Mouse (Mus musculus): ENCODE results near the gene Gm45799. TPM values are rescaled to one million over a fixed set of nuclear protein-coding genes. Genes with fewer than 3 reads are reported as not detected.

Gm45799 gene
- total RNA-seq, 2 experiments from 2014 or later: 0.64 to 3.4 TPM

DNA sequence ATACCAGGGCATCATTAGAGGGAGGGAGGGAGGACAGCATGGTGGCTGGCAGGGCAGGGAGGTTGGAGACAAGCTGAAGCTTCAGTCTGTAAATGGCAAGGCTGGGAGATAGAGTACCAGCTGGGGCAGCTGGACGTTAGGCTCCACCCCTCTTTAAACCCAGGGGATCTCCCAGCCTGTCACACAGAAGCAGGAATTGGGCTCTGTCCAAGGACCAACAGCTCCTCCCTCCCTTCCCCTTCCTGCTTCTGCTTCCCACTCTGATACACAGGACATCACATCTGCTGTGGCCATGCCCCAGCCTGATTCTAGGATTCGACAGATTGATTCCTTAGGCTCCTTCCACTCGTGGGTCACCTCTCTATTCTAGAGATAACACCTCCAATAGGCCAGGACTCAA, 11.7 kb upstream of the Gm45799 start:
- peak overlapping the region; percentile 76 for H3K27ac ChIP-seq

DNA sequence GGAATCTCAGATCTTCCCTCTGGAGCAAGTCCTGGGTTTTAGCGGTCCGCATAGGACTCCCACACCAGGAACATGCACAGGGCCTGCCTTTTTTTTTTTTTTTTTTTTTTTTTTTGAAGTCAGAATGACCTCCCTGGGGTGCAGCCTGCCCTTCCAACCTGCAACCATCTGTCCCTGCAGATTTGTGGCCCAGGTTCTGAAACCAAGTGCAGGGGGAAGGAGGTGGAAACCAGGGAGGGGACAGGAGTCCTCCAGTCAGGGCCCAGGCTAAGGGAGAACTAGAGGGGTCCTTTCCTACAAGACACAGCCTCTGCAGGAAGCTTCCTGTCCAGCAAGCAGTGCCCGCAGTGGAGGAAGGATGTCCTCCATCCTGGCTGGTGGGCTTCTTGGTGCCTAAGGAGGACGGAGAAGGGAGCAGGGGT, 7.8 kb upstream of the Gm45799 start:
- Histone ChIP-seq H3K4me3 (peak overlapping the region; percentile 97), H3K27ac (peak overlapping the region; percentile 93)
- intact Hi-C loops (cut with DNase I): loop anchor here (2.0 kb wide), 1 partner anchor 78 kb away; the partner anchor contains the start of gene Smpd1
- no peak for TF ChIP-seq CTCF (IDR thresholded peaks at IDR 0.05)
- DNase-seq: no peak

More for the DNA sequence above, 11.7 kb upstream of the Gm45799 start:
- TF ChIP-seq CTCF (IDR thresholded peaks at IDR 0.05): no peak
- peak overlapping the region; percentile 22; the same call in 1 of the 2 replicates for H3K4me3 ChIP-seq
- intact Hi-C loops (cut with DNase I): no loop called here
- peak; percentile 72 for DNase-seq

DNA sequence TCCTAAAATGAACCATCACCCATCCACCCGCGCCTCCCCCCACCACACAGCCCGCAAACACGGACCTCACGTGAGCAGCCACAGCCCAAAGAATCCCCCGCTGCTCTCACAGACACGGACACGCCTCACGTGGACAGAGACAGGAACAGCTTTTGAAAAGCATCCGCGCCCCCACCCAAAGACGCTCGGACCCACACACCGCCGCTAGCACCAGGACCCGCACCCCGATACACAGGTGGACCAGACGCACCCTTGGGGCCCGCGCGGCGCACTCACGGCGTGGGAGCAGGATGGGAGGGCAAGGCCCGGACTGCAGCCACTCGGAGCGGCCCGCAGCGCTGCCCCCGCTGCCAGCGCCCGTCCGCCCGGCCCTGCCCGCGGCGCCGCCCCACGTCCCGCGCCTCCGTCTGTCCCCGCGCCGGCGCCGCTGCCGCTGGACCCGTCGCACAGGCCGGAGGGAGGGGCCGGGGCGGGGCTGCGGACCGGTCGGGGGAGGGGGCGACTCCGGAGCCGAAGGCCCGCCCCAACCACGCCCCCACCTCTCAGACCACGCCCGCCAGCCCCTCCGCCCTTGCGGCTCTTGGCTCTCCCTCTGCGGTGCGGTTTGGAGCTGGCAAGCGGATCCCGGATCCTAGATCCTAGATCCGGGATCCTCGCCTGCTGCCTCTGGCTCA, 7.1 kb upstream of the Gm45799 start, which contains the start of gene Trim3:
Gene Trim3 (minus strand): TSS at position 445 of the 674 bp plus-strand sequence.
- TF ChIP-seq CTCF (IDR thresholded peaks at IDR 0.05): no peak
- H3K27ac ChIP-seq: peak within 1 kb of the TSS; percentile 93
- peak; percentile 97 for DNase-seq
- H3K4me3 ChIP-seq: peak within 1 kb of the TSS; percentile 97
- intact Hi-C loops (cut with DNase I): loop anchor here (2.0 kb wide), 1 partner anchor 78 kb away; the partner anchor contains the start of gene Smpd1

DNA sequence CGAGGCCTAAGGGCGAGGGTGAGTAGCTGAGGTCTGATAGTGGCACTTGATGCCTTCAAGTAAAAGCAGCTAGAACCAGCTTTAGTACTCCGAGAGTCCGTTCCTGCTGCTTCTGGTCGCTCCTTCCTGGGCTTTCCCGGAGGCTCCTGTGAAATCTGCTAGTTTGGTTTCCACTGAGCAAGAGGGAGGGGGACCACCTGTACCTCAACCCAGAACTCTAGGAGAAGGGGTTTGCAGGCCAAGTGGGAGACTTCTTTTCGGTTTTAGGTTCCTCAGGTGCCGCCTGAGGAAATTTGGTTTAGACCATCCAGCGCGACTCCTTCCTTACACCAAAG, 6.6 kb upstream of the Gm45799 start:
- peak overlapping the region; percentile 93 for H3K27ac ChIP-seq
- no peak for DNase-seq
- no peak for TF ChIP-seq CTCF (IDR thresholded peaks at IDR 0.05)
- peak overlapping the region; percentile 97 for H3K4me3 ChIP-seq
- intact Hi-C loops (cut with DNase I): loop anchor here (2.0 kb wide), 1 partner anchor 79 kb away; the partner anchor contains the start of gene Smpd1

DNA sequence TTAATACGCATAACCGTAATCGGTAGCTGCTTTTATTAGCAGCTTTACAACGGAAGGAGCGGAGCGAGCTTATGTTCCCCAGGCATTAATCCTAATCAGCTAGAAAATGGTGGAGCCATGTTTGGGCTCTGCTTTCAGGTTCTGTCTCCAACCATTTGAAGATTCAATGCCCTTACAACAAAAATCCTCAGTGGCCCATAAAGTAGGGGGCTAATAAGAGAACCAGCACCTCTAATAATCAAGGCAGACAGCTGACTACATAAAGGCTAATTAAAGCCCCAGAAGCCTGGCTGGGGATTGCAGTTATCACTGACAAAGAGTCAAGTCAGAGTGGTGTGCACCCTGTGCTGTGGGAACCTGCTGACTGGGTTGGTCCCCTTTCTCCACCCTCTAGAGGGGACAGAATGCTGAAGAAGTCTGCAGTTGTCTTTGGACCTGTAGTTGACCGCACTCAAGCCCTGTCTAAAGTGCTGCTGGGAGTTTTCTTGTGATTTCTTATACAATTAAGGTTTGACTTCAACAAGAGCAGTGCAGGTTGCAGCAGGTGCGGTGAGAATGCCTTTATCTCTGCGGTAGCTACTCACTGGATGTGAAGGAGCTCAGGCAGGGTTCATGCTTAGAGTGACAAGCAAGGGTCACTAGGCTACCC, 6.0 kb upstream of the Gm45799 start:
- Histone ChIP-seq H3K27ac (peak overlapping the region; percentile 93), H3K4me3 (peak overlapping the region; percentile 97)
- no peak for DNase-seq
- no peak for TF ChIP-seq CTCF (IDR thresholded peaks at IDR 0.05)
- intact Hi-C loops (cut with DNase I): no loop called here

DNA sequence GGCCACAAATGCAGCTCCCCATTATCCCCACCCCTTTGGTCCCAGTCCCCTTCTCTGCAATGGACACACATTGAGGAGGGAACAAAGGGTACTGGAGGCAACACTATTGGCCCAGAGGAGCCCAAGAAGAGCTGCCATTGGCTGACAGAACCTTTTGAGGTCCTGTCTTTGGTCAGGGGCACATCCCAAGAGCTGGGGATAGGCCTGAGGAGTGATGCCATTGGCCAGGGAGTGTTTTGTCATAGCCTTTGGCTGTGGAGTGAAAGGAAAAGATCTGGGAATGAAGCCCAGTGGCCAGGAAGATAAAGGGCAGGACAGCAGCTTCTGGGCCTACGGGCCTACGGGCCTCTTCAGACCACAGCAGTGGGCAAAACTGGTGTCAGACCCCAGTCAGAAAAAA, 4.6 kb upstream of the Gm45799 start:
- Histone ChIP-seq H3K4me3 (peak overlapping the region; percentile 23), H3K27ac (peak overlapping the region; percentile 35; the same call in 1 of the 2 replicates)
- intact Hi-C loops (cut with DNase I): loop anchor here (5.0 kb wide), 1 partner anchor 53 kb away; the partner anchor contains the start of gene Apbb1
- no peak for TF ChIP-seq CTCF (IDR thresholded peaks at IDR 0.05)
- peak; percentile 37 for DNase-seq

DNA sequence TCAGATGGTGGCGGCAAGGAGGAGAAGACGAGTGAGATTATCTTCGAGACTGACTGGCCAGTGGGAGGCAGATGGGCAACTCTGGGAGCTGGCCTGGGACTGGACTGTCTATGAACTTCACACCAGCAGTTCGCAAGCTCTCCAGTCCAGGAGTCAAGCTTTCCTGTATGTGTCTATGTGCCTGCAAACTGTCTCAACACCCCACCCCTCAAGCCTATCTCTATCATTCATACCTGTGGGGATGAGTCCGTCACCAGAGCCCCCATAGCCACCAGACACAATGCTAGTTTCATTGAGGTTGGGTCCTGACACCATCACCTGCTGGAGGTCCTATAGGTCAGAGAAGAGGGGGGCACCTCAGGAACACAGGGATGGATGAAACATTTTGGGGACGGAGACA, 1.6 kb upstream of the Gm45799 start:
- Histone ChIP-seq H3K27ac (no peak overlapping the region; the same call in 1 of the 2 replicates), H3K4me3 (no peak overlapping the region)
- no peak for TF ChIP-seq CTCF (IDR thresholded peaks at IDR 0.05)
- DNase-seq: no peak
- intact Hi-C loops (cut with DNase I): loop anchor here (5.0 kb wide), 1 partner anchor 56 kb away; the partner anchor contains the start of gene Apbb1

DNA sequence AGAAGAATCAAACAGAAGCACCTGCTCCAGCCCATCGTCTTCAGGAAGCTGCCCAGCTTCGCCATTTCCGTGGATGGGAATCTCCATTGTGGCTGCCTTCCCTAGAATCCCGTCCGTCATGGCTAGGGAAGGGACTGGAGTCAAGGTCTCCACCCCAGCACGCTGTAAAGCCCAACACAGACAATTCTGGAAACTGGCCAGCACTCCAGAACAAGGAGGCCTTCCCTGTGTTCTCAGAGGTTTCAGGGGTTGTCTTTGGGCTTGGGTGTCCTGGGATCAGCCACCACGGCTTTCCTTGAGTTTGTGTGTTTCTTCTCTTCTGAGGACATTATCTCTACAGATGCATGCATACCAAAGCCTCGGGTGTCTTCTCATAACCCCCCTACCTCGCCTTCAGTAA, 1.0 kb upstream of the Gm45799 start:
- no peak for TF ChIP-seq CTCF (IDR thresholded peaks at IDR 0.05)
- Histone ChIP-seq H3K4me3 (peak overlapping the region; percentile 97), H3K27ac (peak overlapping the region; percentile 97)
- no peak for DNase-seq
- intact Hi-C loops (cut with DNase I): loop anchor here (5.0 kb wide), 1 partner anchor 57 kb away; the partner anchor contains the start of gene Apbb1

DNA sequence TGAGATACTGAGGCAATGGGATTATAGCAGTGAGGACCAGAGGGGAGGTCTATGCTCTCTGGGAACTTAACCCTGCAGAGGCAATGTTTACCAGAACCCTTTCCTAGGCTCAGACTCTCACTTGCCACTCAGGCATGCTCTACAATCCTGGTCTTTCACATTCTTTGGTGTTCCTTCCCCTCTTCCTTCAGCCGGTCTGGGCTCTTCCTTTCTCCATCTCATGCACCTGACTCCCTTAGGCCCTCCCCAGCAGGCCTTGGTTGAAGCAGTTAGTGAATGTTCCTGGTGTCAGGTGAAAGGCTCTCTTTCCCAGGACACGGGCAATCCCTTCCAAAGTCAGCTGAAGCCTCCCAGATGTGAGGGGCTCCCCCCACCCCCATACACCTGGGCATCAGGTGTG, 596 bp upstream of the Gm45799 start, which contains the start of gene Timm10b:
Gene Timm10b (plus strand): TSS at position 301 of the 400 bp plus-strand sequence.
- intact Hi-C loops (cut with DNase I): loop anchor here (2.0 to 10.0 kb wide), 4 partner anchors 57 to 245 kb away; partner anchors contain the start of genes Apbb1, Ilk, Rrp8 and Smpd1
- Histone ChIP-seq H3K27ac (peak within 1 kb of the TSS; percentile 97), H3K4me3 (peak within 1 kb of the TSS; percentile 97)
- no peak for DNase-seq
- no peak for TF ChIP-seq CTCF (IDR thresholded peaks at IDR 0.05)

DNA sequence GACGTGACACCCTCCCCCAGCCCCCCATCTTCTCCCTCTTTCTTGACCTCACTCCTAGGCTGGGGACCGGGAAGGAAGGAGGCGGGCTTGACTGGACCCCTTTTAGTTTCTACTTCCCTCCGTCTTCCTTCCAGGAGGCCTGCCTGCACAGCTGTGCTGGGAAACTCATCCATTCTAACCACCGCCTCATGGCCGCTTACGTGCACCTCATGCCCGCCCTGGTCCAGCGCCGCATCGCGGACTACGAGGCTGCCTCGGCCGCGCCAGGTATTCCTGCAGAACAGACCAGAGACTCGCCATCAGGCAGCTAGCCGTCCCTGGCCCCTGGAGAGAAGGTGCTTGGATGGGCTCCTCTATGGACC, 523 bp downstream of the Gm45799 start:
- Histone ChIP-seq H3K27ac (peak overlapping the region; percentile 97), H3K4me3 (peak overlapping the region; percentile 97)
- no peak for TF ChIP-seq CTCF (IDR thresholded peaks at IDR 0.05)
- DNase-seq: peak; percentile 44
- intact Hi-C loops (cut with DNase I): loop anchor here (2.0 to 10.0 kb wide), 3 partner anchors 86 to 246 kb away; partner anchors contain the start of genes Ilk, Rrp8 and Smpd1

DNA sequence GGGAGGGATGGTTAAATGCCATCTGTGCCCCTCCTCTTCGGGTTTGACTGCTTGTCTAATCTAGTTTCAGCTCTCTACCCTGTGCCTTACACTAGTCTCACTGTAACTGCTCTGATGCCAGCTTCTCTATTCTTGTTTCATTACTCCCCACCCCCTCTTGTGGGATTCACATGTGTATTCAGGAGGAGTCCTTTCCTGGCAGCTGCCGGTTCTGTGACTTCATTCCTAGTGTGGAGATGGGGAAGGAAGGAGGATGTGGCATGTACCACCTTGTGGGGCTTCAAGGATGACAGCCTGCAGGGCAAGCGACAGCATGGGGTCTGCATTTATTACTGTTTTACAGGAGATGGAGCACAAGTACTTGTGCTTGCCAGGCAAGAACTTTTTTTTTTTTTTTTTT, 1.6 kb downstream of the Gm45799 start:
- H3K27ac ChIP-seq: peak overlapping the region; percentile 48
- peak overlapping the region; percentile 16 for H3K4me3 ChIP-seq
- DNase-seq: no peak
- no peak for TF ChIP-seq CTCF (IDR thresholded peaks at IDR 0.05)
- intact Hi-C loops (cut with DNase I): loop anchor here (2.0 to 10.0 kb wide), 3 partner anchors 87 to 247 kb away; partner anchors contain the start of genes Ilk, Rrp8 and Smpd1

DNA sequence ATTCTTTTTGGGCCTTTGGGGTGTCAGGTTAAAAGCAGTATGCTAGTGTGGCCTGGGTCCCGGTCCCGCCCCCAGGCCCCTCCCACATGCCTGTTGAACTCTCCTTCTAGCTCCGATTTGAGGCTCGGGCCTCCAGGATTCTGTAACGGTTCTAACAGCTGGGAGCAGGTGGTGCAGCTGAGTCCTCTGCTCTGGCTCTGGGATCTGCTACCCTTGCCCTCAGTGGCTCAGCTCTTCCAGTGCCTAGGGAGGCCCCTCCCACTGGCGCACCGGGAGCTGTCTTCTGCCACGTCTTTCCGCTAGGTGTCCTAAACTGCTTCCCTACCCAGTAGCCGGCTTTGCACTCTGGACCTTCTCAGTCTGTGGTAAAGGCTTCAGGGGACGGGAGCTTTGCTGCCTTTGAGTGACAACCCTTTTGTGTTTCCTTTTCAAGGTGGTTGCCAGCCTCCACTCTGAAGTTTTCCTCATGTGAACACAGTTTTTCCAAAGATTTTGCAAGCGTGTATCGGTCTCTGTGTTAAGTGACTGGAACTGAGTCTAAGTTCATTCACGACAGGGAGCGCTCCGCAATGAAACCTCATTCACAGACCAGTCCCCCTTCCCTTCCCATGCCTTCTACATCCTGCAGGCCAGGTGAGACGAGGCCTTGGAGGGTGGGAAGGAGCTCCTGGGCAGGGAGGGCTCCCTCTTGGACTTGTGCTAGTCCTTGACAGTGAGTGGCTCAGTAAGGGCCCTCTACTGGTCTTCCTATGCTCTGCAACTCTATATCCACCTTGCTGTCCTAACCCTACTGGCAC, 10.5 kb downstream of the Gm45799 start, which contains the start of gene Dnhd1:
Gene Dnhd1 (plus strand): TSS at position 189 of the 797 bp plus-strand sequence.
- Histone ChIP-seq H3K4me3 (peak within 1 kb of the TSS; percentile 74), H3K27ac (peak within 1 kb of the TSS; percentile 87)
- DNase-seq: peak; percentile 90
- peak; percentile 65 for TF ChIP-seq CTCF (IDR thresholded peaks at IDR 0.05)
- intact Hi-C loops (cut with DNase I): loop anchor here (5.0 kb wide), 1 partner anchor 161 kb away; the partner anchor contains the start of gene Mrpl17

Measured in gastrocnemius, adult 2 months (tissue).